Mouse (Mus musculus): ENCODE data around the gene Ccdc169.

DNA sequence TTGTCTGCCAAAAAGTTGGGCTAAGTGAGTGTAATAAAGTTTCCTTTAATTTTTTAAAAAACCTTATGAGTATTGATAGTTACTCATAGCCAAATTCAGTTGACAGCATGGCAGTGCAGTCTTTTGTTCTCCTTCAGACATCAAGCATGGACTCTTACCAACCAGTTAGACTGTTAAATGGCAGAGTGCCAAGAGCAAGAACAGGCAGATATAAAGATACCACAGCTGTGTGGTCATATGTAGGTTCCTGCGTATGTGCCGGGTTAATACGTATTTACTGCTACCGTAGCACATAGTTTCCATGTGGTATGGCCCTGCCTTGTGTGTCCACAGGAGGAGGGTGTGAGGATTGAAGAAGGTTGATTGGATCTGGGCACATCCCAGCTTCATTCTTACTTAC is 14.1 kb upstream of the Ccdc169 start:
- TF ChIP-seq POLR2A (IDR thresholded peaks at IDR 0.05; ENCODE audit: control insufficient read depth in 1 of 2, insufficient read depth in 1 of 2, low read depth in 1 of 2, low read length in 2 of 2, poor library complexity in 1 of 2), result no peak
- TF ChIP-seq CTCF (IDR thresholded peaks at IDR 0.05 in 2 of 3, conservative IDR thresholded peaks at IDR 0.05 in 1 of 3; ENCODE audit: control insufficient read depth in 1 of 3, insufficient read depth in 1 of 3, low read depth in 2 of 3, low read length in 3 of 3, poor library complexity in 1 of 3, severe bottlenecking in 1 of 3), result no peak
- TF ChIP-seq EP300 (IDR thresholded peaks at IDR 0.05; ENCODE audit: low read depth in 1 of 2, low read length in 2 of 2), result no peak
- no peak for TF ChIP-seq GABPA (IDR thresholded peaks at IDR 0.05; ENCODE audit: low read depth, low read length)
- TF ChIP-seq NELFE (IDR thresholded peaks at IDR 0.05; ENCODE audit: low read depth, low read length), result no peak
- TF ChIP-seq TAL1 (IDR thresholded peaks at IDR 0.05; ENCODE audit: low read length), result no peak
- TF ChIP-seq RAD21 (IDR thresholded peaks at IDR 0.05; ENCODE audit: low read depth, low read length), result no peak
- no peak for TF ChIP-seq POLR2AphosphoS5 (IDR thresholded peaks at IDR 0.05; ENCODE audit: borderline replicate concordance, low read depth, low read length)
- TF ChIP-seq TCF12 (IDR thresholded peaks at IDR 0.05; ENCODE audit: low read depth, low read length), result no peak
- no peak for TF ChIP-seq USF1 (IDR thresholded peaks at IDR 0.05; ENCODE audit: low read depth, low read length)
- TF ChIP-seq ETS1 (IDR thresholded peaks at IDR 0.05; ENCODE audit: low read depth, low read length), result 0 out of 2 replicates have a peak, but pooled peaks have one; percentile 15
- TF ChIP-seq ZC3H11A (IDR thresholded peaks at IDR 0.05; ENCODE audit: low read depth, low read length), result no peak
- no peak for TF ChIP-seq RCOR1 (IDR thresholded peaks at IDR 0.05; ENCODE audit: low read depth, low read length)
- TF ChIP-seq POLR2AphosphoS2 (IDR thresholded peaks at IDR 0.05; ENCODE audit: low read length), result no peak

All from MEL (cell line).